In genomic region chr17:31034674-31035356, GRCm38 (mm10) we compare ENCODE assay signal across 17 mouse cellular contexts. TPM values are rescaled to one million over a fixed set of nuclear protein-coding genes. Genes with fewer than 3 reads are reported as not detected.
DNase-seq lines count a peak whose midpoint lies in the region; ATAC-seq and TF ChIP-seq lines count a peak whose summit lies in the region.
"Had no signal": no experiment of that assay in that cellular context is flagged by ENCODE, and none has a peak within 500 bp of the region (broad histone marks: within the 10 kb centered on the region; RNA-seq: fewer than 3 reads in every experiment).

No protein-coding gene starts in this region.

- peak overlapping the region; percentile 34; the same call in 1 of the 2 replicates for H3K4me2 ChIP-seq in heart, embryonic 16.5 days (ENCODE audit: low read depth, low read length)
- H3K4me2 ChIP-seq in midbrain, embryonic 11.5 days = no peak overlapping the region
- no peak overlapping the region for H3K4me2 ChIP-seq in midbrain, postnatal 0 days (ENCODE audit: low read depth, low read length, poor library complexity, severe bottlenecking)
- H3K4me2 ChIP-seq in liver, embryonic 15.5 days = peak overlapping the region; percentile 63
- H3K4me2 ChIP-seq: forebrain, embryonic 12.5 days; hindbrain, embryonic 15.5 days; limb, embryonic 12.5 days had no signal

- no peak for DNase-seq in frontal cortex, postnatal 25 days (ENCODE audit: low spot score in 2 of 2)
- DNase-seq in heart, adult 8-10 months (ENCODE audit: low spot score) = no peak
- DNase-seq in midbrain, embryonic 11.5 days (ENCODE audit: low spot score, missing footprints) = peak; percentile 60
- DNase-seq in midbrain, postnatal 0 days (ENCODE audit: low spot score) = no peak
- no peak for DNase-seq in adrenal gland, adult 2 months
- DNase-seq: adrenal gland, adult 8-10 months; cerebellum, adult 11 months; gastrocnemius, adult 2 months; kidney, adult 11 months; right cerebral cortex, postnatal 14 days had no signal

- H3K9me3 ChIP-seq in heart, embryonic 16.5 days (replicated peaks; ENCODE audit: control insufficient read depth, low read length) = peaks cover 7% of the 10 kb centered on the region; the same call in 1 of the 2 replicates
- no peaks in the 10 kb centered on the region for H3K9me3 ChIP-seq in midbrain, embryonic 11.5 days (ENCODE audit: control insufficient read depth, low read length)
- H3K9me3 ChIP-seq in midbrain, postnatal 0 days (ENCODE audit: low read length) = no peaks in the 10 kb centered on the region
- 0 out of 2 replicates have a peak, but pooled peaks cover 6% of the 10 kb centered on the region for H3K9me3 ChIP-seq in liver, embryonic 15.5 days (replicated peaks)
- H3K9me3 ChIP-seq: forebrain, embryonic 12.5 days; hindbrain, embryonic 15.5 days had no signal

- peak overlapping the region; percentile 66 for H3K27ac ChIP-seq in heart, embryonic 16.5 days (ENCODE audit: low read length)
- H3K27ac ChIP-seq in midbrain, embryonic 11.5 days (ENCODE audit: low read depth, low read length) = no peak overlapping the region
- no peak overlapping the region for H3K27ac ChIP-seq in midbrain, postnatal 0 days (ENCODE audit: low read depth, low read length)
- peak overlapping the region; percentile 77 for H3K27ac ChIP-seq in liver, embryonic 15.5 days (replicated peaks)
- H3K27ac ChIP-seq: gastrocnemius, adult 2 months; kidney, postnatal 0 days; limb, embryonic 12.5 days had no signal

- ATAC-seq in frontal cortex, adult (ENCODE audit: low TSS enrichment) = peak; percentile 38; the same call in 1 of the 2 replicates
- ATAC-seq in heart, embryonic 16.5 days (replicated peaks; ENCODE audit: extremely low read depth, insufficient read depth, low FRiP score) = no peak
- no peak for ATAC-seq in midbrain, embryonic 11.5 days (ENCODE audit: low FRiP score)
- no peak for ATAC-seq in midbrain, postnatal 0 days (ENCODE audit: low FRiP score)
- ATAC-seq in liver, embryonic 15.5 days (ENCODE audit: insufficient read depth) = no peak

- no peak overlapping the region for H3K4me3 ChIP-seq in heart, embryonic 16.5 days (ENCODE audit: low read length)
- H3K4me3 ChIP-seq in midbrain, embryonic 11.5 days (ENCODE audit: low read depth, low read length) = no peak overlapping the region
- H3K4me3 ChIP-seq in midbrain, postnatal 0 days (ENCODE audit: low read depth, low read length) = no peak overlapping the region
- no peak overlapping the region for H3K4me3 ChIP-seq in liver, embryonic 15.5 days (replicated peaks)
- H3K4me3 ChIP-seq: forebrain, embryonic 12.5 days; gastrocnemius, adult 2 months; hindbrain, embryonic 15.5 days; limb, embryonic 12.5 days had no signal

- no peak overlapping the region for H3K9ac ChIP-seq in heart, embryonic 16.5 days (ENCODE audit: low read length)
- H3K9ac ChIP-seq in midbrain, embryonic 11.5 days (ENCODE audit: low read length) = no peak overlapping the region
- H3K9ac ChIP-seq in midbrain, postnatal 0 days (replicated peaks; ENCODE audit: low read length, poor library complexity, severe bottlenecking) = no peak overlapping the region
- H3K9ac ChIP-seq in liver, embryonic 15.5 days = no peak overlapping the region
- H3K9ac ChIP-seq: forebrain, embryonic 12.5 days; hindbrain, embryonic 15.5 days; limb, embryonic 12.5 days had no signal

- no peaks in the 10 kb centered on the region for H3K36me3 ChIP-seq in heart, embryonic 16.5 days (ENCODE audit: control insufficient read depth, insufficient read depth)
- no peaks in the 10 kb centered on the region for H3K36me3 ChIP-seq in midbrain, embryonic 11.5 days (ENCODE audit: control insufficient read depth, insufficient read depth, low read length)
- no peaks in the 10 kb centered on the region for H3K36me3 ChIP-seq in midbrain, postnatal 0 days (ENCODE audit: insufficient read depth, low read length)
- no peaks in the 10 kb centered on the region for H3K36me3 ChIP-seq in liver, embryonic 15.5 days (replicated peaks)
- H3K36me3 ChIP-seq: forebrain, embryonic 12.5 days; hindbrain, embryonic 15.5 days; limb, embryonic 12.5 days had no signal

- no peak for TF ChIP-seq CTCF in midbrain, postnatal 0 days (IDR thresholded peaks at IDR 0.05)

- H3K4me1 ChIP-seq in heart, embryonic 16.5 days (ENCODE audit: control insufficient read depth, insufficient read depth, low read length) = peaks cover 15% of the 10 kb centered on the region
- no peaks in the 10 kb centered on the region for H3K4me1 ChIP-seq in midbrain, embryonic 11.5 days (ENCODE audit: control insufficient read depth, insufficient read depth, low read length)
- no peaks in the 10 kb centered on the region for H3K4me1 ChIP-seq in midbrain, postnatal 0 days (ENCODE audit: insufficient read depth, low read length)
- H3K4me1 ChIP-seq in liver, embryonic 15.5 days (replicated peaks) = peaks cover 58% of the 10 kb centered on the region

- 64% methylated on average over 9 of the region's 9 CpGs for WGBS in heart, embryonic 16.5 days
- 94% methylated on average over 9 of the region's 9 CpGs for WGBS in midbrain, embryonic 11.5 days
- 92% methylated on average over 9 of the region's 9 CpGs for WGBS in midbrain, postnatal 0 days
- 53% methylated on average over 9 of the region's 9 CpGs for WGBS in liver, embryonic 15.5 days (ENCODE audit: insufficient replicate concordance)

- no peaks in the 10 kb centered on the region for H3K27me3 ChIP-seq in heart, embryonic 16.5 days (ENCODE audit: control insufficient read depth, insufficient read depth, low read length)
- no peaks in the 10 kb centered on the region for H3K27me3 ChIP-seq in midbrain, embryonic 11.5 days (ENCODE audit: control insufficient read depth, insufficient read depth, low read length)
- H3K27me3 ChIP-seq in midbrain, postnatal 0 days (ENCODE audit: insufficient read depth, low read length) = no peaks in the 10 kb centered on the region
- H3K27me3 ChIP-seq in liver, embryonic 15.5 days = no peaks in the 10 kb centered on the region
- H3K27me3 ChIP-seq: forebrain, embryonic 12.5 days; hindbrain, embryonic 15.5 days; limb, embryonic 12.5 days had no signal

RNA-seq across cellular contexts. Expression of gene Abcg1, which starts 22.7 kb away (rescaled TPM):
- 12.7 and 15.6 TPM in 2 replicates for polyA plus RNA-seq in heart, embryonic 16.5 days (2015; fragmentation: Nextera tagmentation; extraction: Ambion mirVana)
- total RNA-seq in heart, adult 8-10 months (2022) = 1 to 10 TPM; 3.7 to 6.9 (median 6.5) TPM
- polyA plus RNA-seq in midbrain, embryonic 11.5 days (2014; fragmentation: Nextera tagmentation; extraction: Ambion mirVana) = 10.4 TPM in 2 replicates
- 29.2 and 38.7 TPM in 2 replicates for total RNA-seq in midbrain, postnatal 0 days (2014; rRNA removed)
- polyA plus RNA-seq in midbrain, postnatal 0 days (2015; fragmentation: Nextera tagmentation; extraction: Ambion mirVana) = 19.6 and 20.7 TPM in 2 replicates
- polyA plus RNA-seq in liver, embryonic 15.5 days (2015; fragmentation: Nextera tagmentation; extraction: Ambion mirVana) = 9.3 and 10.2 TPM in 2 replicates
- total RNA-seq in adrenal gland, adult 2 months (2021) = 10 to 100 TPM in 1 of 2 experiments, 1 to 10 TPM in 1; 5.2 to 18.6 TPM
- polyA plus RNA-seq in adrenal gland, adult 2 months (2012; rRNA removed) = 7.9 and 8.2 TPM in 2 replicates

Comparison
In these comparisons a context has a peak if more than half of its experiments do, and no peak if none do; other contexts are left out.
1. H3K27ac ChIP-seq: peak in heart, embryonic 16.5 days (single experiment) and liver, embryonic 15.5 days (single experiment); none in midbrain, embryonic 11.5 days (single experiment) and midbrain, postnatal 0 days (single experiment).
2. H3K4me2 ChIP-seq: peak in heart, embryonic 16.5 days (single experiment) and liver, embryonic 15.5 days (single experiment); none in midbrain, embryonic 11.5 days (single experiment) and midbrain, postnatal 0 days (single experiment).